Mouse (Mus musculus) B cell, adult 2 months (primary cell): ENCODE measurements around the gene Mcur1.

ENCODE experiments used
- DNase-seq, 2 experiments: peaks; one replicate each; pipeline ENCODE4 v3.0.0; 2022

Mcur1 gene

GRCm38 (mm10) chr13:43524491-43525362 lies 35.3 kb downstream of the Mcur1 start:
- no peak for DNase-seq

GRCm38 (mm10) chr13:43523906-43524480 lies 36.0 kb downstream of the Mcur1 start:
- DNase-seq: no peak

- no peak for DNase-seq
Observed at GRCm38 (mm10) chr13:43521940-43522339, 38.1 kb downstream of the Mcur1 start.

GRCm38 (mm10) chr13:43519251-43519650 lies 40.7 kb downstream of the Mcur1 start:
- DNase-seq: no peak

GRCm38 (mm10) chr13:43517371-43517770 lies 42.6 kb downstream of the Mcur1 start:
- no peak for DNase-seq

- DNase-seq: no peak
Observed at GRCm38 (mm10) chr13:43516931-43517330, 43.1 kb downstream of the Mcur1 start.

- no peak for DNase-seq
Observed at GRCm38 (mm10) chr13:43516119-43516518, 43.9 kb downstream of the Mcur1 start.

GRCm38 (mm10) chr13:43514950-43515358 lies 45.0 kb downstream of the Mcur1 start:
- DNase-seq: peak; percentile 32 to 37

GRCm38 (mm10) chr13:43512736-43513135 lies 47.3 kb downstream of the Mcur1 start:
- DNase-seq: no peak

- DNase-seq: no peak
Observed at GRCm38 (mm10) chr13:43505798-43506197, 54.2 kb downstream of the Mcur1 start.

GRCm38 (mm10) chr13:43503395-43503850 lies 56.6 kb downstream of the Mcur1 start:
- peak; percentile 56 to 57 for DNase-seq

- DNase-seq: no peak
Observed at GRCm38 (mm10) chr13:43501601-43502000, 58.4 kb downstream of the Mcur1 start.

GRCm38 (mm10) chr13:43500483-43500850 lies 59.5 kb downstream of the Mcur1 start:
- DNase-seq: no peak

GRCm38 (mm10) chr13:43499731-43500482 lies 60.1 kb downstream of the Mcur1 start:
- peak in 1 of 2 experiments; percentile 10 for DNase-seq

GRCm38 (mm10) chr13:43498849-43499248 lies 61.1 kb downstream of the Mcur1 start:
- DNase-seq: peak in 1 of 2 experiments; percentile 19

- peak in 1 of 2 experiments; percentile 13 for DNase-seq
Observed at GRCm38 (mm10) chr13:43497769-43498168, 62.2 kb downstream of the Mcur1 start.

GRCm38 (mm10) chr13:43496660-43497059 lies 63.3 kb downstream of the Mcur1 start:
- no peak for DNase-seq

GRCm38 (mm10) chr13:43495645-43496044 lies 64.3 kb downstream of the Mcur1 start:
- no peak for DNase-seq

GRCm38 (mm10) chr13:43493725-43494124 lies 66.3 kb downstream of the Mcur1 start:
- no peak for DNase-seq

- DNase-seq: no peak
Observed at GRCm38 (mm10) chr13:43493058-43493481, 66.9 kb downstream of the Mcur1 start.
